Mouse (Mus musculus): ENCODE measurements around the gene Kcnab1.
"Not testable (repeated sequence)": the region's sequence is repeated elsewhere in the genome, so short reads cannot be mapped to it uniquely, and the experiment has no call there.

Kcnab1 gene

GRCm38 (mm10) chr3:65372552-65372951 lies 263.4 kb downstream of the Kcnab1 start:
- no peak for DNase-seq

DNA sequence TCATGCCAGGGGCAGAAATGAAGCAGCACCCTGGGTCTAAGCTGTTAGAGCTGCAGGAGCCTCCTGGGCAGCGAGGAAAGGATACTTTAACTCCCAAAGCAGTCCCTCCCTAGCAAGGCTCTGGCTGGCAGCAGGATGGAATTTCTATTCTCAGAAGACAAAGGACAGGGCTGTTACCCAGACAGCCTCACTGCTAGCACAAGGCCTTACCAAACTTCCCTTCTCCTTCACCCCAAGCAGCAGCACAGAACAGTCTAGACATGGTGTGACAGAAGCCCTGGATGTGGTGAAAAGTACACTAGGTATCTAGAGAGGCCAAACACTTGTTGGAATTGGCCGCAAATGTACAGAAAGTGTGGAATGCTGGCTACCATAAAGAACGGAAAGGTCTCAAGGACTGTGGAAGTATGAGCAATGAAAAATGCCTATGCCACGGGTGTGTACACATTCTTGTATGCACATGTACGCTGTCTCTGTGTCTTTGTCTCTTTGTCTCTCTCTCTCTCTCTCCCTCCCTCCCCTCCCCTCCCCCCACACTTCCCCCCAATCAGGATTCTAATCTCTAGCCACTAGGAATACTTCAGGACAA lies 264.5 kb downstream of the Kcnab1 start:
- DNase-seq = no peak

DNA sequence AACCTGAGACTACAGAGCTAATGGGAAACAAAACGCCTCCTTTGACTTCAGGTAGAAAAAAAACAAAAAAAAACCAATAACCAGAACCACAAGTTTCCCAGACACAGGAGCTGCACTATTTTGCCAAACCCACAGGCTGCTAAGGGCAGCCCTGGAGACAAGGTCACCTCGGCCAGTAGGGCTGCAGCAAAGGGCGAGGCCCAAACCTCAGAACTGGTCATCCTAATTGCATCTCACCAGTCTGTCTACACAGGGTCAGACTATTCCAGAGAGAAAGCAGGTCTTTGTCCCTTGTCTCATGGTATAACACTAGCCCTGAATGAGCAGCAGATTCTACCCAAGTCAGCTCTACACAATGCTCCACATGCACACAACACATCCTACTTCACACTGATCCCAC lies 265.5 kb downstream of the Kcnab1 start:
- no peak for DNase-seq

DNA sequence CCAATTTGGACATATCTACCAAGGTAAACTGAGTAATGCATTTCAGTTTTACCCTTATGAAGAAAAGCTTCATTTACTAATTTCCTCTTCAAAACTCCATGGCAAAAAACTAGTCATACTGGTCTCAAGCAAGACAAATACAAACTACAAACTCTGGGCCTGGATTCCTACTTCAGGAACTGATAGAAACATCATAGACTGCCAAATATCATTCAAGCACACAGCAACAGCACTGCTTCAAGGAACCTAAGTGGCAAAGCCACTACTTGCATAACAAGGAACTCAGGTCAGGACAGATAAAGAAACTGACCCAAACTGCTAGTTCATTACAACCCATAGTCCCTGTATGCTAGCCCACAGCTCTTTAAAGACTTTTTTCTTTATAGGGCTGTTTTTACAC lies 269.5 kb downstream of the Kcnab1 start:
- no peak for DNase-seq

GRCm38 (mm10) chr3:65379884-65380539 lies 270.8 kb downstream of the Kcnab1 start:
- DNase-seq = peak; percentile 73 to 77

DNA sequence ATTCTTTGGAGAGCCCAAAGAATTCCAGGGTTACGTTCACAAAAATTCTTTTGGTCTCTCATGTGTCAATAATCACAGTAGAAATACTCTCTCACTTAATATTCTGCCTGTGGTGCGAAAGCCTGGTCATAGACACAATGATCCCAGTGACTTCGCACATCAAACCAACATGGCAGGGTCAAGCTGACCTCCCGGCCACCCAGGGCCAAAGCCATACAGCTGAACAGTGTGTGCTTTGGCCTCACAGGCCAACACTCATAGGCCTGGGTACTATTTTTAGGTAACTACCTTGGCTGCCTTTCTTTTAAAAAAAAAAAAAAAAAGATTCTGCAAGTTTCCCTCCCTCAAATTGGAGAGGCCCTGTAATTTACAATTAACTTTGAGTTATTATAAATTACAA lies 271.9 kb downstream of the Kcnab1 start:
- no peak for DNase-seq

- DNase-seq = no peak
These were observed 275.2 kb downstream of the Kcnab1 start for GRCm38 (mm10) chr3:65384431-65384830.

DNA sequence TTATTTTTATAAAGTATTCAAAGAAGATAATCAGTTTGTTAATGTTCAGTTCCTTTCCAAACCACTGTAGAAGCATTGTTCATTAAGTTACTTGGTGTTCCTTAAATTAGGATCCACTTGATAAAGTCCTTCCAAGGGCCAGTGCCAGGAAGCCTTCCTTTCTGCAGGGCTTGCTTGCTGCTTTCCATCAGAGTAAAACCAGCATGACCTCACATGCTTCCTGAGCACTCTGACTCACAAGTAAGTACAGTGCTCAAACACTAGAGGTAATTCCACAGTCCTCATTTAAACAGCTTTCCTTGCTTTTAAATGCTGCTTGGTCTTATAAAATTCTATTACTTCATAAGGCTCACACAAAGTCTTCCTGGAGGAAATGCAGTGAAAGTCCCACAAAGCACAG lies 276.6 kb downstream of the Kcnab1 start:
- no peak for DNase-seq

- DNase-seq = no peak
These were observed 282.1 kb downstream of the Kcnab1 start for GRCm38 (mm10) chr3:65391222-65391783.

GRCm38 (mm10) chr3:65391784-65392420 lies 282.7 kb downstream of the Kcnab1 start:
- DNase-seq = no peak

DNA sequence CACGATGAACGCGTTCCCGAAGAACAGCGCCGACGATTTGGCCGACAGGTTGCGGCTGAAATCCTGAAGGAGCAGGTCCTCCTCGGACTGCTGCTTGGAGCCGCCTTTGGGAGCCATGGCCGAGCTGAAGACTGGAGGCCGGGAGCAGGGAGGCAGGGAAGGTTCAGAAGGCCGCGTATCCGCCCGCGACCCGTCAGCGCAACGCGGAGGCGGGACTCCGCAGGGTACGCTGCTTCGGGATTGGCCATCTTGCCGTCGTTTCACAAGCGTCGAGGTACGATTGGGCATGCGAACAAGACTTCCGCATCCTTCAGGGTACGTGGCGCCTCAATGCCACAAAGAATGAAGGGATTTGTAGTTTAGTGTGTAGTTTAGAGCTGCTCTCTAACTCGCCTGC lies 283.2 kb downstream of the Kcnab1 start, which contains the start of gene Ssr3:
TSS of gene Ssr3 (minus strand) at position 203 of the 397 bp plus-strand sequence.
- DNase-seq = peak; percentile 97 to 98

- not testable (repeated sequence) for DNase-seq
These were observed 285.9 kb downstream of the Kcnab1 start for GRCm38 (mm10) chr3:65395111-65395510.

- no peak for DNase-seq
These were observed 287.8 kb downstream of the Kcnab1 start for GRCm38 (mm10) chr3:65396835-65397504.

- DNase-seq = no peak
These were observed 288.4 kb downstream of the Kcnab1 start for GRCm38 (mm10) chr3:65397566-65397965.

- DNase-seq = peak; percentile 33 to 49
These were observed 296.6 kb downstream of the Kcnab1 start for GRCm38 (mm10) chr3:65405781-65406180.

- no peak for DNase-seq
These were observed 298.7 kb downstream of the Kcnab1 start for GRCm38 (mm10) chr3:65407891-65408290.

DNA sequence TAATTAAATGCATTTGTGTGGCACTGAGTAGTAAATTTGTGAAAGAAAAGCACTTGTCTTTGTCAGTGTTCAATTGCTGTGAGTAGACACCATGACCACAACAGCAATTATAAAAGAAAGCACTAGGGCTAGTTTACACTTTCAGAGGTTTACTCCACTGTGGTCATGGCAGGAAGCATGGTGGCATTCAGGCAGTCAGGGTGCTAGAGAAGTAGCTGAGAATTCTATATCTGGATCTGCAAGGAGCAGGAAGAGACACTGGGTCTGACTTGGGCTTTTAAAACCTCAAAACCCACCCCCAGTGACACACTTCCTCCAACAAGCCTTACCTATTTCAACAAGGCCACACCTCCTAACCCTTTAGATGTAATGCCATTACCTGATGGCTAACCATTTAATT lies 307.4 kb downstream of the Kcnab1 start:
- no peak for DNase-seq

- no peak for DNase-seq
These were observed 308.9 kb downstream of the Kcnab1 start for GRCm38 (mm10) chr3:65417913-65418594.

GRCm38 (mm10) chr3:65419706-65420105 lies 310.5 kb downstream of the Kcnab1 start:
- DNase-seq = no peak
